Mouse (Mus musculus): ENCODE data around the gene Acap3. TPM values are rescaled to one million over a fixed set of nuclear protein-coding genes. Genes with fewer than 3 reads are reported as not detected.

Acap3 gene
- total and polyA plus RNA-seq, 3 experiments, result 24.5 to 39.1 TPM; not detected in 1

- Histone ChIP-seq H3K4me3 (ENCODE audit: control insufficient read depth in 1 of 2, insufficient read depth in 1 of 2, low read depth in 2 of 2, low read length in 2 of 2) (no peak overlapping the region), H3K4me1 (ENCODE audit: control insufficient read depth in 1 of 2, insufficient read depth in 2 of 2, low read length in 2 of 2) (peaks cover 4 to 5% of the 10 kb centered on the region in 2 experiments), H3K27me3 (ENCODE audit: control insufficient read depth in 1 of 2, insufficient read depth in 2 of 2, low read length in 2 of 2) (no peaks in the 10 kb centered on the region), H3K79me2 (ENCODE audit: control insufficient read depth, insufficient read depth, low read length, poor library complexity) (peaks cover 5% of the 10 kb centered on the region; the same call in 1 of the 2 replicates), H3K9ac (ENCODE audit: control insufficient read depth, low read depth, low read length, poor library complexity, severe bottlenecking) (no peak overlapping the region), H3K36me3 (ENCODE audit: control insufficient read depth in 1 of 2, insufficient read depth in 2 of 2, low read length in 2 of 2) (peaks cover 2 to 4% of the 10 kb centered on the region in 2 experiments; a peak in 2 of 4 replicates), H3K9me3 (replicated peaks; ENCODE audit: insufficient read depth, low read length) (no peaks in the 10 kb centered on the region), H3K27ac (ENCODE audit: control insufficient read depth, low read depth, low read length) (no peak overlapping the region)
- TF ChIP-seq POLR2A (IDR thresholded peaks at IDR 0.05; ENCODE audit: control insufficient read depth in 1 of 2, insufficient read depth in 1 of 2, low read depth in 1 of 2, low read length in 2 of 2, poor library complexity in 1 of 2), result no peak
- TF ChIP-seq EP300 (IDR thresholded peaks at IDR 0.05; ENCODE audit: low read depth in 1 of 2, low read length in 2 of 2), result peak; percentile 43 to 75; a peak in 3 of 4 replicates
- TF ChIP-seq RCOR1 (IDR thresholded peaks at IDR 0.05; ENCODE audit: low read depth, low read length), result 0 out of 2 replicates have a peak, but pooled peaks have one; percentile 15
- TF ChIP-seq MYC (IDR thresholded peaks at IDR 0.05; ENCODE audit: low read depth, low read length), result no peak
- peak; percentile 64 for TF ChIP-seq SIN3A (IDR thresholded peaks at IDR 0.05; ENCODE audit: low read length)
- TF ChIP-seq TAL1 (IDR thresholded peaks at IDR 0.05; ENCODE audit: low read length), result no peak
- TF ChIP-seq MYB (IDR thresholded peaks at IDR 0.05; ENCODE audit: low read depth, low read length), result peak; percentile 40; the same call in 1 of the 2 replicates
- 0 out of 2 replicates have a peak, but pooled peaks have one; percentile 47 for TF ChIP-seq ETS1 (IDR thresholded peaks at IDR 0.05; ENCODE audit: low read depth, low read length)
- TF ChIP-seq TCF12 (IDR thresholded peaks at IDR 0.05; ENCODE audit: low read depth, low read length), result peak; percentile 64; the same call in 1 of the 2 replicates
- peak; percentile 55; the same call in 1 of the 2 replicates for TF ChIP-seq GATA1 (IDR thresholded peaks at IDR 0.05; ENCODE audit: low read depth, low read length)
- no peak for TF ChIP-seq BHLHE40 (IDR thresholded peaks at IDR 0.05; ENCODE audit: borderline replicate concordance, low read depth, low read length)
- no peak for TF ChIP-seq NELFE (IDR thresholded peaks at IDR 0.05; ENCODE audit: low read depth, low read length)
- no peak for DNase-seq (ENCODE audit: low read depth, low spot score)
Measured at GRCm38 (mm10) chr4:155856881-155857280, 34.7 kb upstream of the Acap3 start.

GRCm38 (mm10) chr4:155859318-155859717, 32.3 kb upstream of the Acap3 start:
- H3K4me1 ChIP-seq (ENCODE audit: control insufficient read depth in 1 of 2, insufficient read depth in 2 of 2, low read length in 2 of 2), result peaks cover 4 to 5% of the 10 kb centered on the region in 2 experiments
- no peaks in the 10 kb centered on the region for H3K9me3 ChIP-seq (replicated peaks; ENCODE audit: insufficient read depth, low read length)
- no peak overlapping the region for H3K4me3 ChIP-seq (ENCODE audit: control insufficient read depth in 1 of 2, insufficient read depth in 1 of 2, low read depth in 2 of 2, low read length in 2 of 2)
- no peak overlapping the region for H3K9ac ChIP-seq (ENCODE audit: control insufficient read depth, low read depth, low read length, poor library complexity, severe bottlenecking)
- no peak overlapping the region for H3K27ac ChIP-seq (ENCODE audit: control insufficient read depth, low read depth, low read length)
- H3K36me3 ChIP-seq (ENCODE audit: control insufficient read depth in 1 of 2, insufficient read depth in 2 of 2, low read length in 2 of 2), result peaks cover under 1 to 2% of the 10 kb centered on the region in 2 experiments; a peak in 2 of 4 replicates
- DNase-seq (ENCODE audit: low read depth, low spot score), result peak; percentile 71
- TF ChIP-seq USF1 (IDR thresholded peaks at IDR 0.05; ENCODE audit: low read depth, low read length), result no peak
- no peak for TF ChIP-seq HCFC1 (IDR thresholded peaks at IDR 0.05; ENCODE audit: low read depth, low read length)
- TF ChIP-seq MXI1 (IDR thresholded peaks at IDR 0.05; ENCODE audit: low read depth, low read length), result peak; percentile 99
- TF ChIP-seq SIN3A (IDR thresholded peaks at IDR 0.05; ENCODE audit: low read length), result peak; percentile 100
- TF ChIP-seq KAT2A (conservative IDR thresholded peaks at IDR 0.05; ENCODE audit: low read depth, low read length), result no peak
- 0 out of 2 replicates have a peak, but pooled peaks have one; percentile 23 for TF ChIP-seq MAX (IDR thresholded peaks at IDR 0.05; ENCODE audit: low read length)
- H3K27me3 ChIP-seq (ENCODE audit: control insufficient read depth in 1 of 2, insufficient read depth in 2 of 2, low read length in 2 of 2), result no peaks in the 10 kb centered on the region
- H3K79me2 ChIP-seq (ENCODE audit: control insufficient read depth, insufficient read depth, low read length, poor library complexity), result no peaks in the 10 kb centered on the region

Data from MEL (cell line).